ENCODE assay signal across 20 mouse cellular contexts in the genomic region with DNA sequence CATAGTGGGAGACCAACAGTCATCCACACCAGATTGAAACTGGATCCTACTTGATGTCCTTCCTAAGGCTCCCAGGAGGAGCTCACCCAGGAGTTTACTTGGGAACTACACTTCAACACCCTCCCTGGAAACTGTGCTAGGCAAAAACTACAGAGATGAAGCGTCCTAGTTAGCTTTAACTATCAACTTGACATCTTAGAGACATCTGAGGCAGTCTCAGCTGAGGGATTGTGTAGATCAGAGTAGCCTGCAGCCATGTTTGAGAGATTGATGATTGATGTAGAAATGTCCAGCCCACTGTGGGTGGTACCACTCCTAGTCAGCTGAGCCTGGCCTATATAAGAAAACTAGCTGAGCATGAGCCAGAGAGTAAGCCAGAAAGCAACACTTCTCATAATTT.
A peak's percentile ranks its signal among the peaks of the same experiment; 100 is the strongest.
DNase-seq lines count a peak whose midpoint lies in the region; ATAC-seq and TF ChIP-seq lines count a peak whose summit lies in the region.
"Had no signal": no experiment of that assay in that cellular context is flagged by ENCODE, and none has a peak within 500 bp of the region (broad histone marks: within the 10 kb centered on the region; RNA-seq: fewer than 3 reads in every experiment).

No protein-coding gene starts in this region.

- no peaks in the 10 kb centered on the region for H3K36me3 ChIP-seq in hindbrain, embryonic 16.5 days (ENCODE audit: control insufficient read depth, insufficient read depth, low read length)
- no peaks in the 10 kb centered on the region for H3K36me3 ChIP-seq in hindbrain, embryonic 11.5 days (ENCODE audit: control insufficient read depth, insufficient read depth, low read length)
- H3K36me3 ChIP-seq in ES-E14 (ENCODE audit: control insufficient read depth, insufficient read depth, low read length, poor library complexity, severe bottlenecking) = peaks cover 7% of the 10 kb centered on the region
- H3K36me3 ChIP-seq in forebrain, embryonic 15.5 days = no peaks in the 10 kb centered on the region
- H3K36me3 ChIP-seq: embryonic facial prominence, embryonic 10.5 days; embryonic facial prominence, embryonic 12.5 days; G1E had no signal

- H3K4me3 ChIP-seq in hindbrain, embryonic 16.5 days (ENCODE audit: low read length) = no peak overlapping the region
- H3K4me3 ChIP-seq in hindbrain, embryonic 11.5 days (ENCODE audit: low read depth, low read length) = no peak overlapping the region
- H3K4me3 ChIP-seq in ES-E14 (ENCODE audit: insufficient read depth in 1 of 2, low read depth in 1 of 2, low read length in 2 of 2, poor library complexity in 1 of 2, severe bottlenecking in 1 of 2) = no peak overlapping the region
- no peak overlapping the region for H3K4me3 ChIP-seq in brown adipose tissue, adult 24 weeks (ENCODE audit: insufficient read depth, low read depth, low read length)
- no peak overlapping the region for H3K4me3 ChIP-seq in forebrain, embryonic 15.5 days
- H3K4me3 ChIP-seq: embryonic facial prominence, embryonic 10.5 days; embryonic facial prominence, embryonic 12.5 days; forebrain, embryonic 13.5 days had no signal

- WGBS in hindbrain, embryonic 16.5 days = 81% methylated on average over 1 of the region's 1 CpGs
- 62% methylated on average over 1 of the region's 1 CpGs for WGBS in hindbrain, embryonic 11.5 days
- 67% methylated on average over 1 of the region's 1 CpGs for WGBS in forebrain, embryonic 15.5 days

- no peak overlapping the region for H3K4me2 ChIP-seq in hindbrain, embryonic 16.5 days (ENCODE audit: low read length)
- H3K4me2 ChIP-seq in hindbrain, embryonic 11.5 days (replicated peaks; ENCODE audit: low read depth, low read length) = no peak overlapping the region
- no peak overlapping the region for H3K4me2 ChIP-seq in forebrain, embryonic 15.5 days (replicated peaks)
- H3K4me2 ChIP-seq: embryonic facial prominence, embryonic 12.5 days; forebrain, embryonic 13.5 days had no signal

- H3K9me3 ChIP-seq in hindbrain, embryonic 16.5 days (ENCODE audit: control insufficient read depth, low read length) = no peaks in the 10 kb centered on the region
- no peaks in the 10 kb centered on the region for H3K9me3 ChIP-seq in hindbrain, embryonic 11.5 days (ENCODE audit: control insufficient read depth, low read length)
- no peaks in the 10 kb centered on the region for H3K9me3 ChIP-seq in ES-E14 (ENCODE audit: control insufficient read depth, insufficient read depth, low read depth, low read length)
- H3K9me3 ChIP-seq in forebrain, embryonic 15.5 days = no peaks in the 10 kb centered on the region
- H3K9me3 ChIP-seq: embryonic facial prominence, embryonic 10.5 days; embryonic facial prominence, embryonic 12.5 days; forebrain, embryonic 13.5 days; G1E had no signal

- in situ Hi-C loops in ES-E14 (cut with MboI; ENCODE audit: low sequenced_read_pairs in 2 of 2, unreplicated experiment in 2 of 2) = no loop called here

- no peak for DNase-seq in hindbrain, embryonic 11.5 days (ENCODE audit: low spot score)
- no peak for DNase-seq in ES-E14 (ENCODE audit: low read depth, low spot score)
- peak; percentile 79 for DNase-seq in ZHBTc4 (ENCODE audit: low read depth, low spot score)
- no peak for DNase-seq in spleen, postnatal 4 days (ENCODE audit: low spot score in 2 of 2)
- DNase-seq: adrenal gland, adult 8-10 months; adrenal gland, postnatal 14 days; adrenal gland, postnatal 36 days; cerebellum, adult 11-12 months; cerebellum, adult 2 months; cerebellum, adult 9-10 months; cerebellum, postnatal 10 days; cerebellum, postnatal 25 days had no signal

- H3K9ac ChIP-seq in hindbrain, embryonic 16.5 days (ENCODE audit: low read depth, low read length) = no peak overlapping the region
- no peak overlapping the region for H3K9ac ChIP-seq in hindbrain, embryonic 11.5 days (ENCODE audit: low read depth, low read length)
- no peak overlapping the region; the same call in 1 of the 2 replicates for H3K9ac ChIP-seq in ES-E14 (ENCODE audit: insufficient read depth, low read depth, low read length, poor library complexity, severe bottlenecking)
- no peak overlapping the region for H3K9ac ChIP-seq in forebrain, embryonic 15.5 days (replicated peaks)
- H3K9ac ChIP-seq: embryonic facial prominence, embryonic 12.5 days; forebrain, embryonic 13.5 days had no signal

- 0 out of 2 replicates have a peak, but pooled peaks have one; percentile 24 for ATAC-seq in hindbrain, embryonic 16.5 days
- no peak for ATAC-seq in hindbrain, embryonic 11.5 days (ENCODE audit: low FRiP score)
- ATAC-seq in forebrain, embryonic 15.5 days (replicated peaks) = no peak
- no peak for ATAC-seq in cerebellum, adult (ENCODE audit: insufficient number of reproducible peaks, low FRiP score, low TSS enrichment)

- no peak overlapping the region for H3K27ac ChIP-seq in hindbrain, embryonic 16.5 days (ENCODE audit: low read depth, low read length)
- H3K27ac ChIP-seq in hindbrain, embryonic 11.5 days (ENCODE audit: low read depth, low read length) = no peak overlapping the region
- H3K27ac ChIP-seq in ES-E14 (ENCODE audit: insufficient read depth, low read depth, low read length, poor library complexity, severe bottlenecking) = peak overlapping the region; percentile 69; the same call in 1 of the 2 replicates
- peak overlapping the region; percentile 71; the same call in 1 of the 2 replicates for H3K27ac ChIP-seq in brown adipose tissue, adult 24 weeks (replicated peaks; ENCODE audit: low read depth, low read length)
- H3K27ac ChIP-seq in forebrain, embryonic 15.5 days (replicated peaks) = no peak overlapping the region
- H3K27ac ChIP-seq: embryonic facial prominence, embryonic 10.5 days; embryonic facial prominence, embryonic 12.5 days; forebrain, embryonic 13.5 days had no signal

- no peaks in the 10 kb centered on the region for H3K4me1 ChIP-seq in hindbrain, embryonic 16.5 days (ENCODE audit: control insufficient read depth, insufficient read depth, low read depth, low read length)
- no peaks in the 10 kb centered on the region for H3K4me1 ChIP-seq in hindbrain, embryonic 11.5 days (replicated peaks; ENCODE audit: control insufficient read depth, insufficient read depth, low read length)
- H3K4me1 ChIP-seq in ES-E14 (ENCODE audit: control insufficient read depth in 2 of 2, insufficient read depth in 2 of 2, low read length in 2 of 2, poor library complexity in 1 of 2) = peaks cover 3 to 4% of the 10 kb centered on the region in 2 experiments; a peak in 2 of 4 replicates
- H3K4me1 ChIP-seq in brown adipose tissue, adult 24 weeks (ENCODE audit: control insufficient read depth, insufficient read depth, insufficient read length, low read length) = peaks cover 5% of the 10 kb centered on the region; the same call in 1 of the 2 replicates
- H3K4me1 ChIP-seq in forebrain, embryonic 15.5 days = peaks cover 5% of the 10 kb centered on the region; the same call in 1 of the 2 replicates
- H3K4me1 ChIP-seq: embryonic facial prominence, embryonic 10.5 days; embryonic facial prominence, embryonic 12.5 days; forebrain, embryonic 13.5 days had no signal

- no peaks in the 10 kb centered on the region for H3K27me3 ChIP-seq in hindbrain, embryonic 16.5 days (replicated peaks; ENCODE audit: control insufficient read depth, insufficient read depth, low read length)
- H3K27me3 ChIP-seq in hindbrain, embryonic 11.5 days (ENCODE audit: control insufficient read depth, insufficient read depth, low read length) = no peaks in the 10 kb centered on the region
- H3K27me3 ChIP-seq in forebrain, embryonic 15.5 days = no peaks in the 10 kb centered on the region
- H3K27me3 ChIP-seq: embryonic facial prominence, embryonic 12.5 days; forebrain, embryonic 13.5 days had no signal

TF ChIP-seq in ES-E14, 5 proteins besides CTCF, POLR2A, EP300 and RAD21:
- TF ChIP-seq ZC3H11A (IDR thresholded peaks at IDR 0.05; ENCODE audit: borderline replicate concordance, low read depth, low read length) = no peak
- TF ChIP-seq MAFK (IDR thresholded peaks at IDR 0.05; ENCODE audit: insufficient read depth, low read depth, low read length) = no peak
- TF ChIP-seq ZNF384 (IDR thresholded peaks at IDR 0.05; ENCODE audit: low read depth, low read length) = no peak
- TF ChIP-seq HCFC1 (IDR thresholded peaks at IDR 0.05; ENCODE audit: borderline replicate concordance, insufficient read depth, low read length) = no peak
- TF ChIP-seq CHD2 (IDR thresholded peaks at IDR 0.05; ENCODE audit: low read depth, low read length) = no peak

Comparison
In these comparisons a context has a peak if more than half of its experiments do, and no peak if none do; other contexts are left out.
1. H3K27ac ChIP-seq: peak in ES-E14 (single experiment) and brown adipose tissue, adult 24 weeks (single experiment); none in hindbrain, embryonic 16.5 days (single experiment), hindbrain, embryonic 11.5 days (single experiment) and forebrain, embryonic 15.5 days (single experiment).